Mouse (Mus musculus) cerebellum, adult 11-12 months (tissue): Measurements from ENCODE around the gene Ephb3.

Experiments
- DNase-seq: peaks from one replicate; pipeline ENCODE4 v3.0.0; 2022

The Ephb3 gene

GRCm38 (mm10) chr16:21208001-21208565 is 3.5 kb downstream of the Ephb3 start:
- DNase-seq = no peak

- DNase-seq = no peak
Measured at GRCm38 (mm10) chr16:21209290-21209689, 4.7 kb downstream of the Ephb3 start.

DNA sequence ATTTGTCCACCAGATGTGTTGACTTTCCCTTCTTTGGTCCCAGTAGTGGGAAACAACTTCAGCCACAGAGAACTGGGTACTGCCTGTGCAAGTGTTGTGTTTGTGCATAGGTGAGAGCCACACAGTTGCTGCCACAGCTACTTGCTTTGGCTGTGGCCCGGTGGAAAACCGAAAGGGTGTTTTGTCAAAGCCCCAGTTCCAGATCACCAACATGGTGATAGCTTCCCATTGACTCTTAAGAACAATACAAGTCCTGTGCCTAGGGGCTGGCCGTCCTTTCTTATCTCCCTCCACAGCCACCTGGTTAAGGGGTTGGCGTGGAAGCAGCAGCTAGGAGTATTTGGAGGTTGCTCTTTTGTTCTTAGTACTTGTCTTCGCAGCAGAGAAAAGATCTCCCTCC is 5.6 kb downstream of the Ephb3 start:
- no peak for DNase-seq

DNA sequence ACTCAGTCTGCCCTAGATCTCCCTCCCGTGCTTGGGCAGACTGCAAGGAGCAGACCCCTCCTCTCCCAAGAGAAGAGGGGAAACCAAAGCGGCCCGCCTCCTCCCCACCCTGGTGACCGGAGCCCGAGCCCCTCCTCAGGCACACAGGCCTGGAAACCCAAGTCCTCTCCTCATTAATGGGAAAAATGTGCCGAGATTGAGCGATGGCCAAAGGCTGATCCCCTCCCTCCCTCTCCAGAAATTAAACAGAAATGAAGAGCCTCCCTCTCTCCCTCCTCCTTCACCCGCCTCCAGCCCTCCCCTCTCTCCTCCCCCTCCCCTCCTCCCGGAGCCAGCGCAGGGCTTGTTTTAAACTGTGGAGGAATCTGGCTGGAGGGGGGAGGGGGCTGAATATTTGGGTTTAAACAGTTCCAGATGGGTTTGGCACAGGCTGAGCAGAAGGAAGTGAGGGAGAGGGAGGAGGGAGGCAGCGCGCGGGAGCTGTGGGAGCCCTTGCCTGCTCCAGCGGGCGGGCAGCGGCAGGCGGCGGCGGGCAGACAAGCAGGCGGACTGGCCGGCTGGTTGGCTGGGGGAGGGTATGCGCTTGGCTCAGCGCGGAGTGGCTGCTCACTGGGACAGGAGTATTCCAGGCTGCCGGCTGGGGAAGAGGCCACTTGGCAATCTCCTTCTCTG is 6.2 kb downstream of the Ephb3 start:
- peak; percentile 61 for DNase-seq

- DNase-seq = no peak
Measured at GRCm38 (mm10) chr16:21211501-21211900, 6.9 kb downstream of the Ephb3 start.

GRCm38 (mm10) chr16:21212369-21212768 is 7.8 kb downstream of the Ephb3 start:
- DNase-seq = no peak

DNA sequence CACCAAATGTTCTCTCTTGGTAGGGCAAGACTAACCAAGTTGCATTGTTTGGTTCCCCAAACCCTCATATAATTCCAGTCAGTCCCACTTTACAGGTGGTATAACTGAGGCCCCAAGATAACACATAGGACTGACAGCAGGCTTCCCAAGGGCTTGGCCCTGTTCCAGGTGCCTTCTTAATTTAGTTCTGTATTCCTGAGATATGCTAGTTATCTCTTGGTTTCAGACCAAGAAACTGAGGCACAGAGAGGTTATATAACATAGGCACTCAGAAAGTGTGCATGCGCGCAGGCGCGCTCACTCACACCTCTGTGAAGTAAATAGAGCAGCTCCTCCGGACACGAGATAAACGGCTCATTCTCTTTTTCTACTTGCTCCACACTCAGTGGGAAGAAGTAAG is 9.4 kb downstream of the Ephb3 start:
- DNase-seq = no peak

DNA sequence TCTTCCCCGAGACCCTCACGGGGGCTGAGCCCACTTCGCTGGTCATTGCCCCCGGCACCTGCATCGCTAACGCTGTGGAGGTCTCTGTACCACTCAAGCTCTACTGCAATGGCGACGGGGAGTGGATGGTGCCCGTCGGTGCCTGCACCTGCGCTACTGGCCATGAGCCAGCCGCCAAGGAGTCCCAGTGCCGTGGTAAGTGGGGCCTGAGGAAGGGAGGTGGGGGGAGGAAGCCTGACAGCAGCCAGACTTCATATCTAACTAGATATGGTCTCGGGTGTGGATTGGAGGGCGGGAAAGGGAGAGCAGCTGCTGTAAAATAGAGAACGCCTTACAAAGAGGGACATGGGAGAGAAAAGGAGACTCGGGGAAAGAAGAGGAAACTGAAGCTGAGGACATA is 10.2 kb downstream of the Ephb3 start:
- DNase-seq = no peak

DNA sequence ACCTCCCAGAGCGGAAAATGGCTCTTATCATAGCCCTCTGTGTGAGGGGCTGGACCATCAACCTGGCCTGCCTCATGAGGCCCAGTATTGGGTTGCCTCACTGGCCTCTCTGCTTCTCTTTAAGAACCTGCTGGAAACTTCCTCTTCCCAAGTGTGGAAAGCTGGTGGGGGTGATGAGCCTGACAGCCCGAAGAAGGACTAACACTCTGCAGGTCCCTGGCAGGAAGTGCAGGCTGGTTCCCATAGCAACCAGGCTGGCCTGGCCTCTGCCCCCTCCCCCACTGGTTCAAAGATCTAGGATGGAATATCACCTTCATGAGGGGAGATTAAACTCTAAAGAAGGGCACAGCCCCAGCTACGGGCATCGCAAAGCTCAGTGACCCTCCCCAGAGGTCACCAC is 11.5 kb downstream of the Ephb3 start:
- no peak for DNase-seq

GRCm38 (mm10) chr16:21217233-21217632 is 12.7 kb downstream of the Ephb3 start:
- no peak for DNase-seq

GRCm38 (mm10) chr16:21219656-21220055 is 15.1 kb downstream of the Ephb3 start:
- no peak for DNase-seq

- no peak for DNase-seq
Measured at GRCm38 (mm10) chr16:21223038-21223437, 18.5 kb downstream of the Ephb3 start.

DNA sequence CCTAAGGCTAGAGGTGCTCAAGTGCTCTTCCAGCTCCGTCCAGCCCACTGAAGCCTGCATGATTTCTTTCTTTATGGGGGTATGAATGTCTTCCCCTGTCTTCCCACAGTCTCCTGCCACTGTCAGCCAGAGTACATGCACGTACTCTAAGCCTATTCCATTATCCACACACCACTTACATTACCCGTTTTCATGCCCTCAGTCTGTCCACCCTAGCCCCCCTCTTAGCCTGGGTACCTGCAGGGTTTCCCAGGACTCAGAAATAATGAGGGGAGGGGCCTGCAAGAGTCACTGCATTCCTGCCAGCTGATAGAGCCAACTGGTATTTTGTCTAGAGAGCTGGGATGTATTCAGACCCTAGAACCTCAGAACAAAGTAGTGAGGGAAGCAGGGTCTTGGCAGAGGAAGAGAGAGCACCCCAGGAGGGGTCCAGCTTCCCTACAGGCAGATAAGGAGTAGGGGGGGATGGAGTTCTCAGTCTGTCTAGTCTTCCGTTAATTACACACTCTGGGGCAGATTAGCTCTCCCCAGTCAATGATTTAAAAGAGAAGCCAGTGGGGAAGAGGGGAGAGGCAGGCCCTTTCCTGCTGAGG is 20.2 kb downstream of the Ephb3 start:
- DNase-seq = no peak

- DNase-seq = no peak
Measured at GRCm38 (mm10) chr16:21226629-21227028, 22.1 kb downstream of the Ephb3 start.

GRCm38 (mm10) chr16:21235135-21235534 is 30.6 kb downstream of the Ephb3 start:
- DNase-seq = no peak

DNA sequence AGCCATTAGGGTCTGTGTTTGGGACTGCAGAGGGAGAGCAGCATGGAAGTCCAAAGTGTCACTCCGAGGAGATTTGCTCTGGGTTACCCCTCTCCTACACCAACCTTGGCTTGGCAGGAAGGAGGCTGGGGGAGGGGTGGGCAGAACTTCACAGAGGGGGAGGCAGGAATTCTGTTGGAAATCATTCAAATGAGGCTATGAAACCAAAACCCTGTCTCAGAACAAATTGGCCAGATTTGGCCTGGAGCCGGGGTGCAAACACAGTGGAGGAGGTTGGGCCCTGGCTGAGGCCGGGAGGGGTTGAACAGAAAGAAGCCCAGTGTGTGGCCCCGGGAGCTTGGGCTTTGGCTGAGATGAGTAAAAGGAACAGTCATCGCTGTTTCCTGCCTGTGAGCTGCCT is 34.2 kb downstream of the Ephb3 start:
- DNase-seq = no peak

GRCm38 (mm10) chr16:21240547-21240946 is 36.0 kb downstream of the Ephb3 start:
- DNase-seq = no peak

DNA sequence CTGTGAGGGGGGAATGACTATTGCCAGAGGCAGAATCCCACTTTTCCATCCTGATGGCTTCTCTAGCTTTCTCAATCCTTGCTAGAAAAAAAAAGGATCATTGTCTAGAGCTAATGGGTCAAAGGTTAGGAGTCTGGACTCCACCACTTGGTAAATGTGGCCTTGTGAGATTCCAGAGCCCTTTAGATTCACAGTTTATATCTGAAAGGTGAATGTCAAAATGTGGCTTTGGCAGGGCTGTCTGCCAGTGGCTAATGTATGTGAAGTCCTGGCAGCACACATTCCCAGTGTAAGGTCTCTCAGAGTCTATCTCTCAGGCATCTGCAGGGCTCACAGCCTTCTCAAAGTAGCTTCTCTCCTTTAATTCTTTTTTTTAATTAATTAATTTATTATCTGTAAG is 36.5 kb downstream of the Ephb3 start:
- no peak for DNase-seq

DNA sequence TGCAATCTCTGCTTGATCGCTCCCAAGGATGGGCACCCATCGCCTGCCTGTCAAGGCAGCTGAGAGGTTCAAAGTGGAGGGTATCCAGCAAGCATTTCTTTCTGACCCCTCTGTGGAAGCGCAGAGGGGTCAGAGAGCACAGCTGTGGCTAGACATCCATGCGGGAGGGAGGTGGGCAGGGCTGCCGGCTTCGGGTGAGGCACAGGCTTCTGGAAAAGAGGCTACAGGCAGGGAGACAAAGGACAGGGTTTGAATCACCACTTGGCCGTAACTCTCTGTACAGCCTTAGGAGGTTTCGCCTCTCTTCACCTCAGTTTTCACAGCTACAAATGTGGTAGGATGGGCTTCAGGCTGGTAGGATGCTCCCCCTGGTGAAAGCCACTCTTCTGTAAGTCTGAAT is 38.4 kb downstream of the Ephb3 start:
- DNase-seq = no peak

GRCm38 (mm10) chr16:21244803-21245202 is 40.2 kb downstream of the Ephb3 start:
- DNase-seq = no peak

DNA sequence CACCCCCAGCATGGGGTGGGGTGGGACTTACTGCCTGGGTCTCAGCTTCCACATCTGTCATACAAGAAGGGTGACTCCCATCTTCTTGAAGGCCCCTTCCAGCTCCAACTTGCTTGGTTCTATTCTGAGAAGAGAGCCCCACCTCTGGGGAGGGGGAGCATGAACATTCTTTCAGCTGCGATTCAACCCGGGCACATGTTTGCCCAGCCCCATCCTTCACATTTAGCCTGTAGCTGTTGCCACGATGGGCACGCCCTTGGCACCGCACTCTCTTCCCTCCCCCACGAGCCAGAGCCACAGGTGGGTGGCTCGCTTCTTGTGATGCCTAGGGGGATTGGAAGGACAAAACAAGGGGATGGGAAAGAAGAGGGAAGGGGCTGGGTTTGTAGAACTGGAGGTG is 40.8 kb downstream of the Ephb3 start:
- DNase-seq = no peak

DNA sequence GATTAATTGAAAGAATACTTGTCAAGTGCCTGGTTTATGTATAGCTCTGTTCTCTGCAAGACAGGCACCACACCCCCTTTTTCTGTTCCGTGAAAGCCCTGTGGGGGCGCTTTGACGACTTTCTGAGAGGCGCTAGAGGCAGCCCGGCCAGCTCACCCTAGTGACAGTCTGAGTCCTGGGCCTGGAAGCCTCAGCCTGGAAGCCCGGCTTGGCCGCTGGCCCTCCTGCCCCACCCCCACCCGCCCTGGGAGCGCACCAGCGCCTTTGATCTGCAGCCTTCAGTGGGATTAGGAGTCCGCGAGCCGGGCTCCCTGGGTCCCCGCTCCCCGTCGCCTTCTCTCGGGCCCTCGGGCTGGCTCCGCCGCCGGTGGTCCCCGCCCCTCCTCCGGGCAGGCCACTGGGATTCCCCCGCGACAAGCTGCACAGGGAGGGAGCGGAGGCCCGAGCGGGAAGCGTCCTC is 41.4 kb downstream of the Ephb3 start:
- DNase-seq = peak; percentile 53

- DNase-seq = no peak
Measured at GRCm38 (mm10) chr16:21246391-21247036, 42.0 kb downstream of the Ephb3 start.

- DNase-seq = no peak
Measured at GRCm38 (mm10) chr16:21247037-21247432, 42.5 kb downstream of the Ephb3 start.
